In the genomic region with DNA sequence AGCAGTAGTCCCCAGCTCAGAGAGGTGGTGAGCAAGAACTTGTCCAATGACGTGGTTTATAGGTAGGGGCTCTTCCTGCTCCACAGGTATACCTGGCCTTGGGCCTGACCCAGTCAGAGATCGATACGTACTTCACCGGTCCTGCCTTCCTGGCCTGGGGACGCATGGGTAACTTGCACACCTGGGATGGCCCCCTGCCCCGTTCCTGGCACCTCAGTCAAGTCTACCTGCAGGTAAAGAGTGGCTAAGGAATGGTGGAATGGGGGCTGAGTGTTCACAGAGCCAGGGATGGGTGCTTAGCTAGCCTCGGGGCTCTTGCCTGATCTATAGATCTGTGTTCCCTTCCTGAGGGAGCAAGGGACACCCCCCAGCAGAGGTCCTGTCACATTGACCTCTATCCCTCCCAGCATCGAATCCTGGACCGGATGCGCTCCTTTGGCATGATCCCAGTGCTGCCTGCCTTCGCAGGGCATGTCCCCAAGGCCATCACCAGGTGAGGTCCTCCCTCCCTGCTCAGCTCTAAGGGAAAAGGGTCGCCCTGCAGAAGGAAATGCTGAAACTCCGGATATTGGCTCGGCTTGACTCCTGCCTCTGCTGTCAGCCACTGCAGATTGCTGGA, we compare ENCODE assay signal across 21 mouse cellular contexts. TPM values are rescaled to one million over a fixed set of nuclear protein-coding genes. Genes with fewer than 3 reads are reported as not detected.
"Had no signal": no experiment of that assay in that cellular context is flagged by ENCODE, and none has a peak within 500 bp of the region (broad histone marks: within the 10 kb centered on the region; RNA-seq: fewer than 3 reads in every experiment).

No protein-coding gene starts in this region.

- ATAC-seq: midbrain, embryonic 16.5 days had no signal

- H3K9me3 ChIP-seq: midbrain, embryonic 10.5 days; midbrain, embryonic 12.5 days; neural tube, embryonic 13.5 days; neural tube, embryonic 15.5 days had no signal

- H3K36me3 ChIP-seq: neural tube, embryonic 15.5 days had no signal

- H3K4me3 ChIP-seq: midbrain, embryonic 12.5 days; neural tube, embryonic 15.5 days had no signal

- DNase-seq: lung, adult 18-20 months; lung, embryonic 14.5 days; lung, postnatal 10 days; lung, postnatal 4 days; midbrain, embryonic 14.5 days; retina, postnatal 1 day; right cerebral cortex, adult 18-20 months; right cerebral cortex, postnatal 25 days; right cerebral cortex, postnatal 4 days; spleen, adult 18-20 months; thymus, adult 18-20 months; thymus, postnatal 14 days; thymus, postnatal 36 days had no signal

RNA-seq across cellular contexts. Expression of a gene that starts 6.3 kb away (rescaled TPM):
- total RNA-seq: megakaryocyte-erythroid progenitor cell, adult 5-6 weeks had no signal
- polyA plus RNA-seq: lung, embryonic 14.5 days; midbrain, embryonic 10.5 days; neural tube, embryonic 11.5 days; stomach, embryonic 14.5 days had no signal
